Mouse (Mus musculus) heart, adult 2 months (tissue): ENCODE measurements around the gene Myrfl.

Experiments used
- CTCF ChIP-seq: fragments of 200-600 bp; IDR thresholded peaks from 2 replicates; pipeline ENCODE4 v1.8.1; 2022; ENCODE audit warnings: antibody characterized with exemption, mild to moderate bottlenecking, moderate library complexity
- EP300 ChIP-seq: fragments of 200-500 bp; IDR thresholded peaks from 2 replicates; pipeline ENCODE4 v1.6.1; 2011; ENCODE audit warnings: low read depth, low read length, control low read depth; ENCODE audit not compliant: insufficient read depth
- POLR2A ChIP-seq: fragments of 200-500 bp; IDR thresholded peaks from 2 replicates; pipeline ENCODE4 v1.6.1; 2011; ENCODE audit warnings: mild to moderate bottlenecking, low read depth, low read length, control low read depth; ENCODE audit not compliant: insufficient read depth

DNA sequence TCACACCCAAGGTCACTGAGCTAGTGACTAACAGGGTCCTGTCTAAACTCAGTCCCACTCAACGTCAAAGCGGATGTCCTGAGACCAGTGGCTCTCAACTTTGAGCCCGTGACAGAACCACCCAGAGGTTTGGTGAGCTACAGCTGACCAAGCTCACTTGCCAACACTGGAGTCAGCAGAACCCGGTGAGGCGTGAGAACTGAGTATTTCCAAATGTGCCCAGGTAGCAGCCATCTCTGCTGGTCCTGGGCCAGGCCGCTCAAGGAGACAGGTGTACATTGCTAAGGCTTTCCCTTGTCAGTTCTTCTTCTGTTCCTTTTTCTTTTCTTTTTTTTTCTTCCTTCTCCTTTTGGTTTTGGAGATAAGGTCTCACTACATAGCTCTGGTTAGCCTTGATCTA is 66.0 kb downstream of the Myrfl start:
- TF ChIP-seq POLR2A (no peak), CTCF (no peak), EP300 (no peak)
